Mouse (Mus musculus): ENCODE measurements at regions not wholly inside any gene's neighbourhood (a gene's known extent, or its start where the extent isn't known, plus 50 kb on each side); places are given as distances from the start of the nearest gene placed in this dataset.

DNA sequence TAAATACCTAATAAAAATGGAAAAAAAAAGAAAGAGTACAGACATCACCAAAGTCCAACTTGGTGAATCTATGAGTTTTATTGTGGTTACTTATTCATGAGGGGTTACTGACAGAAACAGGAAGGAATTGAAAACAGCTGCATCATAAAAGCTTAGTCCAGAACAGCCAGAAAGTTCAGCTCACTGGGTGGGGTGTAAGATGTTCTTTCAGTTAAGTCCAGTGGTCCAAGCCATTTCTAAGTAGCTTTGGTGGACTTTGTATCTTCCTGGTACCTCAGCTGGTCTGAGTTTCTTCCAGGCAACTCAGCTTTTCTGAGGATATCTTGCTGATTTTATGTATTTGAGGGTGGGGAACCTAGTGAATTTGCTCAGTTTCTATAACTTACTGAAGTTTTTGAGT is 731.3 kb downstream of the Mat2b start:
- no peaks in the 10 kb centered on the region for H3K36me3 ChIP-seq (ENCODE audit: control insufficient read depth, insufficient read depth, low read length)
- H3K9me3 ChIP-seq (ENCODE audit: control insufficient read depth, low read length): no peaks in the 10 kb centered on the region
- ATAC-seq: no peak
- H3K4me1 ChIP-seq (ENCODE audit: control insufficient read depth, insufficient read depth, low read depth, low read length): no peaks in the 10 kb centered on the region
- no peak overlapping the region for H3K4me2 ChIP-seq (ENCODE audit: low read length)
- no peaks in the 10 kb centered on the region for H3K27me3 ChIP-seq (replicated peaks; ENCODE audit: control insufficient read depth, insufficient read depth, low read length)
- H3K27ac ChIP-seq (ENCODE audit: low read depth, low read length): no peak overlapping the region
- no peak overlapping the region for H3K4me3 ChIP-seq (ENCODE audit: low read length)
- H3K9ac ChIP-seq (ENCODE audit: low read depth, low read length): no peak overlapping the region

DNA sequence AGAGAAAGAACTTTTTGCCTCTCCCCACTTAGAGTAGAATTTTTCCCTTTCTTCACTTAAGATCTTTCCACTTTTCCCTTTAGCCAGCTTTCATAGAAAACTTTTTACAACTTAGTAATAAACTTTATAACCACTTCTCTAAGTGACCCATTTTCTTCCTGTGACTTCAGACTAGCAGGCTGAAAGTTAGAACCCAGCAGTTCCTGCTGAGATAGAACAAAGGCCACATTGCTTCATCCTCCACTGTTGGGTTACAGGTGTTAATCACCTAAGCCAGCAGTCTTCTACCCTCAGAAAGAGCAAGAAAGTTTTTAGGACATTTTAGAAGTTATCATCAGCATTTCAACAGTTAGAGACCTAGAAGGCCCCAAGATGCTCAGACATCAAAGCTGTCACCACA is 740.6 kb downstream of the Mat2b start:
- no peaks in the 10 kb centered on the region for H3K9me3 ChIP-seq (ENCODE audit: control insufficient read depth, low read length)
- no peaks in the 10 kb centered on the region for H3K36me3 ChIP-seq (ENCODE audit: control insufficient read depth, insufficient read depth, low read length)
- H3K4me2 ChIP-seq (ENCODE audit: low read length): no peak overlapping the region
- no peak overlapping the region for H3K9ac ChIP-seq (ENCODE audit: low read depth, low read length)
- H3K27ac ChIP-seq (ENCODE audit: low read depth, low read length): no peak overlapping the region
- no peak for ATAC-seq
- no peaks in the 10 kb centered on the region for H3K27me3 ChIP-seq (replicated peaks; ENCODE audit: control insufficient read depth, insufficient read depth, low read length)
- H3K4me1 ChIP-seq (ENCODE audit: control insufficient read depth, insufficient read depth, low read depth, low read length): no peaks in the 10 kb centered on the region
- no peak overlapping the region for H3K4me3 ChIP-seq (ENCODE audit: low read length)

DNA sequence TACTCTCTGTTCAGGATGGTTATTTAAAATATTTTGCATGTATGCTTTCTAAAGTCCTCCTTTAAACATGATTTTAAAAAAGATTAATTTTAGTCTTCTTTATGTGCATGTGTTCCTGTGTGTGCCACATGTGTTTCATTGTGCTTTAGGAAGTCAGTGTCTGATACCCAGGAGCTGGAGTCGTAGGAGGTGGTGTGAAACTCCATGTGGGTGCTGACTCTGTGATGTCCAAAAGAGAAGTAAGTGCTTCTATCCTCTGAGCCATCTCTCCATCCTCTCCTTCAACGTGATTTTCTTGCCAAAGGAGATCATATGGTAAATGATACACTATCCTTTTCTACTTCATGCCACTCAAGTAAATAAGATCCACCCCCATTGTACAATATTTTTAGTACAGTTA is 750.8 kb downstream of the Mat2b start:
- no peak for ATAC-seq
- Histone ChIP-seq H3K27me3 (replicated peaks; ENCODE audit: control insufficient read depth, insufficient read depth, low read length) (no peaks in the 10 kb centered on the region), H3K4me2 (ENCODE audit: low read length) (no peak overlapping the region), H3K9ac (ENCODE audit: low read depth, low read length) (no peak overlapping the region), H3K36me3 (ENCODE audit: control insufficient read depth, insufficient read depth, low read length) (no peaks in the 10 kb centered on the region), H3K4me1 (ENCODE audit: control insufficient read depth, insufficient read depth, low read depth, low read length) (no peaks in the 10 kb centered on the region), H3K27ac (ENCODE audit: low read depth, low read length) (no peak overlapping the region), H3K4me3 (ENCODE audit: low read length) (no peak overlapping the region), H3K9me3 (ENCODE audit: control insufficient read depth, low read length) (no peaks in the 10 kb centered on the region)
- WGBS: 73% methylated on average over 2 of the region's 2 CpGs

DNA sequence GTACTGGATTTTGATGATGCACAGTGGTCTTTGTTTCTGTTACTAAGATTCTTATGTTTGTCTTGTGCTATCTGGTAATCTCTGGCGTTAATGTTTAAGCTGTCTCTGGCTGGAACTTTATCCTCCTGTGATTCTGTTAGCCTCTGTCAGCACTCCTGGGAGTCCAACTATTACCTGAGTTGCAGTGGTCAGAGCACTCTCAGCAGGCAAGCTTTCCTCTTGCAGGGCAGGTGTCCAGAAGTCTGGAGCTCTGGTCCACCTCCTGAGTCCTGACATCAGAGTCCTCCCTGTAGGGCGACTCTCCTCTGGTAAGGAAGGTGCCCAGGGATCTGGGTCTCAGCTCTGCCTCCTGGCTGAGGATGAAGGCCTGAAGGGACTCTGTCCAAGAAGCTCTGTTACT is 760.8 kb downstream of the Mat2b start:
- 83% methylated on average over 2 of the region's 2 CpGs for WGBS
- Histone ChIP-seq H3K4me3 (ENCODE audit: low read length) (no peak overlapping the region), H3K9ac (ENCODE audit: low read depth, low read length) (no peak overlapping the region), H3K36me3 (ENCODE audit: control insufficient read depth, insufficient read depth, low read length) (no peaks in the 10 kb centered on the region), H3K4me1 (ENCODE audit: control insufficient read depth, insufficient read depth, low read depth, low read length) (no peaks in the 10 kb centered on the region), H3K4me2 (ENCODE audit: low read length) (no peak overlapping the region), H3K27ac (ENCODE audit: low read depth, low read length) (no peak overlapping the region), H3K27me3 (replicated peaks; ENCODE audit: control insufficient read depth, insufficient read depth, low read length) (no peaks in the 10 kb centered on the region), H3K9me3 (ENCODE audit: control insufficient read depth, low read length) (no peaks in the 10 kb centered on the region)
- no peak for ATAC-seq

DNA sequence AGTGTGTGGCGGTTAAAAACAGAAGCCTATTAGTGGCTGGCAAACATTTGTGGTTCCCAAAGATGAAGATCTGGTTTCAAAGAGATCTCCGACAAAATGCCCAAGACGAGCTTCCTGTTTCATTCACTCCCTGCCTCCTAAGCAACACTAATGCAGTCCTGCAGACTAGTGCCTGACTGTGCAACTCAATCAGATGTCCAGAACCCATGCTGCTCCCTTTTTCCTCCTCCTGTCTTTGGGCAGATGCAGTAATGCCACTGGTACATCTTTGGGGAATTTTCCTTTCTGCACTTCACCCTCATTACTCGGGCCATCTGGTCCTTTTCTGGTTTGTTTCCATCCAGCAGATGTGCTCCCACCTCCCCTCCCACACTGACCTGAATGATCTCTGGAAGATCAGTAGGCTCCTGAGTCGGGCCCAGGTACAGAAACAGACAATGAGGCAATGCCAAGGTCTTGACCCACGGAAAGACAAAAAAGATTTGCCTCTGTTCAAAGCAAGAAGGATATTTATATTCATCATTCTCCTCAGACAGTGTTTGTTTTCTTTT is 771.0 kb downstream of the Mat2b start:
- Histone ChIP-seq H3K4me3 (ENCODE audit: low read length) (no peak overlapping the region), H3K27me3 (replicated peaks; ENCODE audit: control insufficient read depth, insufficient read depth, low read length) (no peaks in the 10 kb centered on the region), H3K4me1 (ENCODE audit: control insufficient read depth, insufficient read depth, low read depth, low read length) (no peaks in the 10 kb centered on the region), H3K4me2 (ENCODE audit: low read length) (no peak overlapping the region), H3K36me3 (ENCODE audit: control insufficient read depth, insufficient read depth, low read length) (no peaks in the 10 kb centered on the region), H3K9me3 (ENCODE audit: control insufficient read depth, low read length) (no peaks in the 10 kb centered on the region), H3K27ac (ENCODE audit: low read depth, low read length) (no peak overlapping the region), H3K9ac (ENCODE audit: low read depth, low read length) (no peak overlapping the region)
- ATAC-seq: peak; percentile 61; the same call in 1 of the 2 replicates
- 32% methylated on average over 6 of the region's 6 CpGs for WGBS

DNA sequence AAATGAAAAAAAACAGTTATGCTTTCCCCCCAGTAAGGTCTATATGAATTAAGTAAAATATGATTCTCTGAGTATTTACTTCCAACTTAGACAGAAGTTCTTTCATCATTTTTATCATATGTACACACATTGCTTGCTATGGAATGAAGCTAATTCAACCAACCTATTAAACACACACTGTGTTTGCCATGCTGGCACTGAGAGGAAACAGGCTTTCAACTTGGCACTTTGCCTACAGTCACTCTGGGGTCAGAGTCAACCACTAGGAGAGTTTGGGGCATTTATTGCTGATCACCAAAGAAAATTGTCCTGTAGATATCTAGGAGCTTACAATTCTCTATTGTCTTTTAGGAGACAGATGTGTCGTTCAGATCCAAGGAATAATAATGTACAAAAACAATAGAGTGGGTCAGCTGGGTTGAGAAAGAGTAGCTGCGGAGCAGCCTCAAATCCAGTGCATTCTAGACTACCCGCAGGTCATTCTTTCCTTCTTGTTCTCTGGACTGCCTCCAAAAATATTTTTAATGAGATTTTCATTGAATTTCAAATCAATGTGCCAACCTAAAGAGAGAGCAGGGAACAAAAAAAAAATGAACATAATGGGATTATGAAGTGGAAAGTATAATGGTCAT is 777.2 kb downstream of the Mat2b start:
- no peaks in the 10 kb centered on the region for H3K27me3 ChIP-seq (replicated peaks; ENCODE audit: control insufficient read depth, insufficient read depth, low read length)
- no peaks in the 10 kb centered on the region for H3K4me1 ChIP-seq (ENCODE audit: control insufficient read depth, insufficient read depth, low read depth, low read length)
- 43% methylated on average over 3 of the region's 3 CpGs for WGBS
- H3K9me3 ChIP-seq (ENCODE audit: control insufficient read depth, low read length): no peaks in the 10 kb centered on the region
- H3K9ac ChIP-seq (ENCODE audit: low read depth, low read length): no peak overlapping the region
- H3K36me3 ChIP-seq (ENCODE audit: control insufficient read depth, insufficient read depth, low read length): no peaks in the 10 kb centered on the region
- no peak overlapping the region for H3K27ac ChIP-seq (ENCODE audit: low read depth, low read length)
- no peak overlapping the region for H3K4me2 ChIP-seq (ENCODE audit: low read length)
- no peak overlapping the region for H3K4me3 ChIP-seq (ENCODE audit: low read length)
- 0 out of 2 replicates have a peak, but pooled peaks have one; percentile 64 for ATAC-seq

DNA sequence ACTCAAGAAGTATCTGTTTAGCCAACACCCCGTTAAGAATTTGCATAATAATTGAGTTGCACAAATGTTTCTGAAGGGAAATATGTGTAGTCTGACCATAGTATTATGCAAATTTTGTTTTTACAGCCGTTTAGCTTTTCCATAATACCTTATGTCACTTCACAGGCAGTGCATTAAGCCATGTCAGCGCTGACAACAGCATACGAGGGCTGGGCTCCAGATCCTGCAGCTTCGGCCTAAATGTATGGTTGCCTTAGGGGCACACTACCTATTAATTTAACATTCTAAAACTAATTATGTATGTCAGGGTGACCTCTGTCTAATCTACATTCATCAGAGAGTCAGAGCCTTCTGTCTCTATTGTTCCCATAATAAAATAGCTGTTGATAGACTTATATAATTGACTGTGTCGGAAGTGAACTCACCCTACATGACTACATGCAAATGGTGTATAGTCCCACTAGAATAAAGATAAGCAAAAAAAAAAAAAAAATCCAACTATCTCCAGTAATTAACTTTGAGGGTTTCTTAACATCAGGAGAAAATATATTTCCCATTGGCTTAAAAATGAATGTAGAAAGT is 795.3 kb downstream of the Mat2b start:
- H3K27me3 ChIP-seq (replicated peaks; ENCODE audit: control insufficient read depth, insufficient read depth, low read length): no peaks in the 10 kb centered on the region

DNA sequence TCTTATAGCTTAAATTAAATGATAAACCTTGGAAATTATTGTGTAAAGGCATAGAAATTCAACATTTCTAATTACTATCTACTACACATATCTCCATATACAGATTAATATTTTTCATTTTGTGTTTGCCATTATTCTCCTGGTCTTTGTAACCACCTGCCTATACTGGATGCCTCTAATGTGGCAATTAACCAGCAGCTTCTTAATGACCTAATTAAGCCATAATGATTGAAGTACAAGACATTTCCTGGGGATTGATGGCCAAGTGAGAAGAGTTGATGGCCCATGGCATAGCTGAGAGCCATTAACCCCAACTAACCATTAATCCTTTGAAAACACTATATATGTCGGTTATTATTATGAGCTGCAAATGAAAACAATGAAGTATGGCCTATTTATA is 811.7 kb downstream of the Mat2b start:
- H3K36me3 ChIP-seq (ENCODE audit: control insufficient read depth, insufficient read depth, low read length): no peaks in the 10 kb centered on the region
- ATAC-seq: no peak
- H3K27me3 ChIP-seq (replicated peaks; ENCODE audit: control insufficient read depth, insufficient read depth, low read length): no peaks in the 10 kb centered on the region
- no peak overlapping the region for H3K4me3 ChIP-seq (ENCODE audit: low read length)
- no peak overlapping the region for H3K4me2 ChIP-seq (ENCODE audit: low read length)
- H3K27ac ChIP-seq (ENCODE audit: low read depth, low read length): no peak overlapping the region
- no peak overlapping the region for H3K9ac ChIP-seq (ENCODE audit: low read depth, low read length)
- H3K9me3 ChIP-seq (ENCODE audit: control insufficient read depth, low read length): no peaks in the 10 kb centered on the region
- 54% methylated on average over 1 of the region's 1 CpGs for WGBS
- no peaks in the 10 kb centered on the region for H3K4me1 ChIP-seq (ENCODE audit: control insufficient read depth, insufficient read depth, low read depth, low read length)

More for the DNA sequence above, 795.3 kb downstream of the Mat2b start:
- Histone ChIP-seq H3K4me1 (ENCODE audit: control insufficient read depth, insufficient read depth, low read depth, low read length) (no peaks in the 10 kb centered on the region), H3K36me3 (ENCODE audit: control insufficient read depth, insufficient read depth, low read length) (no peaks in the 10 kb centered on the region), H3K27ac (ENCODE audit: low read depth, low read length) (no peak overlapping the region), H3K4me2 (ENCODE audit: low read length) (no peak overlapping the region), H3K9ac (ENCODE audit: low read depth, low read length) (no peak overlapping the region), H3K4me3 (ENCODE audit: low read length) (no peak overlapping the region), H3K9me3 (ENCODE audit: control insufficient read depth, low read length) (no peaks in the 10 kb centered on the region)
- ATAC-seq: peak; percentile 74; the same call in 1 of the 2 replicates
- WGBS: 30% methylated on average over 6 of the region's 6 CpGs

DNA sequence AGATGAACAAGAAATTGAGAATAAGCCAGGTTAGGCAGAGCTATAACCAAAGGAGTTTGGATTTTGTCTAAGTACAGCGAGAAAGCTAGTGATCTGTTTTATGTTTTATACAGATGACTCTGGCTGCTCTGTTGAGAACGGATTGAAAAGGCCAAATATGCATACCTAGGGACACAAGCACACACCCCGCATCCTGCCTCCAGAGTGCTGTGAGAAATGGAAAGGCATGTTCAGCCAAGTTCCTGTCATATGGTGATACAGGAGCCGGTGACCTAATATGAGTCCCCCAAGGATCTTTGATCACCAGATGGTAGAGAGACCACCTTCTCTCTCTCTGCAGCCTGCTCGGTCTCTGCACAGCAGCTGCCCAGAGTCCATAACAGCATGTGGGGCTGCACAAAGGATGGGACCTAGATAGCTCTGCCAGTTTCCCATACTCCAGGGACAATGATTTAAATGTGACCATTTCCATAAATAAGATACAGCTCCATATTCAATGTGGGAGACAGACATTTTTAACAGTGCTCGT is 826.5 kb downstream of the Mat2b start:
- H3K4me3 ChIP-seq (ENCODE audit: low read length): no peak overlapping the region
- no peaks in the 10 kb centered on the region for H3K9me3 ChIP-seq (ENCODE audit: control insufficient read depth, low read length)
- ATAC-seq: peak; percentile 79; the same call in 1 of the 2 replicates
- WGBS: 51% methylated on average over 6 of the region's 6 CpGs
- H3K9ac ChIP-seq (ENCODE audit: low read depth, low read length): no peak overlapping the region
- H3K4me2 ChIP-seq (ENCODE audit: low read length): no peak overlapping the region
- H3K27me3 ChIP-seq (replicated peaks; ENCODE audit: control insufficient read depth, insufficient read depth, low read length): no peaks in the 10 kb centered on the region
- no peaks in the 10 kb centered on the region for H3K36me3 ChIP-seq (ENCODE audit: control insufficient read depth, insufficient read depth, low read length)
- no peak overlapping the region for H3K27ac ChIP-seq (ENCODE audit: low read depth, low read length)
- no peaks in the 10 kb centered on the region for H3K4me1 ChIP-seq (ENCODE audit: control insufficient read depth, insufficient read depth, low read depth, low read length)

Data from hindbrain, embryonic 16.5 days (tissue).